8 mouse cellular contexts compared by ENCODE assay signal in genomic region chr11:120991791-120992190, GRCm38 (mm10). TPM values are rescaled to one million over a fixed set of nuclear protein-coding genes. Genes with fewer than 3 reads are reported as not detected.
DNase-seq lines count a peak whose midpoint lies in the region; ATAC-seq and TF ChIP-seq lines count a peak whose summit lies in the region.

No protein-coding gene starts in this region.

- no peaks in the 10 kb centered on the region for H3K9me3 ChIP-seq in megakaryocyte, embryonic 14.5 days
- H3K9me3 ChIP-seq in lung, postnatal 0 days (ENCODE audit: low read length): no peaks in the 10 kb centered on the region

- H3K4me2 ChIP-seq in lung, postnatal 0 days (replicated peaks; ENCODE audit: low read depth, low read length): peak overlapping the region; percentile 56

- peaks cover 63% of the 10 kb centered on the region for H3K36me3 ChIP-seq in megakaryocyte, embryonic 14.5 days (replicated peaks; ENCODE audit: low read length)
- no peaks in the 10 kb centered on the region for H3K36me3 ChIP-seq in lung, postnatal 0 days (ENCODE audit: insufficient read depth, low read length)

- no peak for TF ChIP-seq EP300 in lung, postnatal 0 days (IDR thresholded peaks at IDR 0.05)

- no peaks in the 10 kb centered on the region for H3K27me3 ChIP-seq in megakaryocyte, embryonic 14.5 days (replicated peaks)
- no peaks in the 10 kb centered on the region for H3K27me3 ChIP-seq in lung, postnatal 0 days (replicated peaks; ENCODE audit: insufficient read depth, low read length)

- no peak for TF ChIP-seq CTCF in embryonic fibroblast, embryonic 13.5 days (IDR thresholded peaks at IDR 0.05; ENCODE audit: borderline replicate concordance, insufficient read depth, low read length)
- no peak for TF ChIP-seq CTCF in lung, postnatal 0 days (IDR thresholded peaks at IDR 0.05)

- 28% methylated on average over 3 of the region's 3 CpGs for WGBS in lung, postnatal 0 days

- no peak overlapping the region for H3K27ac ChIP-seq in embryonic fibroblast, embryonic 13.5 days (ENCODE audit: insufficient read depth, low read length)
- H3K27ac ChIP-seq in lung, postnatal 0 days (ENCODE audit: low read length): peak overlapping the region; percentile 99

- no peak for ATAC-seq in megakaryocyte, adult 5-6 weeks (ENCODE audit: poor library complexity, severe bottlenecking)
- ATAC-seq in lung, postnatal 0 days: no peak

- peak overlapping the region; percentile 95 for H3K4me3 ChIP-seq in megakaryocyte, embryonic 14.5 days (replicated peaks)
- H3K4me3 ChIP-seq in embryonic fibroblast, embryonic 13.5 days (ENCODE audit: insufficient read depth, low read length): peak overlapping the region; percentile 56
- peak overlapping the region; percentile 100 for H3K4me3 ChIP-seq in lung, postnatal 0 days (ENCODE audit: low read depth, low read length)

- peak; percentile 36 for DNase-seq in heart, postnatal 4 days
- DNase-seq in lung, postnatal 0 days (ENCODE audit: low spot score): no peak
- DNase-seq in thymus, postnatal 36 days: no peak
- DNase-seq in right cerebral cortex, adult 18-20 months: no peak
- DNase-seq in spleen, postnatal 4 days (ENCODE audit: low spot score in 2 of 2): no peak

- 0 out of 2 replicates have a peak, but pooled peaks have one; percentile 21 for TF ChIP-seq POLR2A in embryonic fibroblast, embryonic 13.5 days (IDR thresholded peaks at IDR 0.05; ENCODE audit: low read depth, low read length)

- H3K4me1 ChIP-seq in megakaryocyte, embryonic 14.5 days: peaks cover 70% of the 10 kb centered on the region
- H3K4me1 ChIP-seq in embryonic fibroblast, embryonic 13.5 days (ENCODE audit: control insufficient read depth, insufficient read depth, low read length): peaks cover 13% of the 10 kb centered on the region
- H3K4me1 ChIP-seq in lung, postnatal 0 days (ENCODE audit: insufficient read depth, low read depth, low read length): peaks cover 20% of the 10 kb centered on the region

- peak overlapping the region; percentile 29; the same call in 1 of the 2 replicates for H3K9ac ChIP-seq in lung, postnatal 0 days (replicated peaks; ENCODE audit: low read depth)

RNA-seq across cellular contexts. Expression of gene Csnk1d, which starts 0.7 kb away (rescaled TPM):
- 152 and 176 TPM in 2 replicates for polyA plus RNA-seq in megakaryocyte, embryonic 14.5 days (2012; ENCODE audit: insufficient read depth, low replicate concordance)
- 56.0 and 64.8 TPM in 2 replicates for total RNA-seq in megakaryocyte, adult 5-6 weeks (2015)
- total RNA-seq in megakaryocyte, adult 5-6 weeks (2017): 67.8 and 69.7 TPM in 2 replicates
- 141 and 142 TPM in 2 replicates for polyA plus RNA-seq in embryonic fibroblast, embryonic 13.5 days (2011; ENCODE audit: insufficient read length, low read depth, missing spikeins)
- total RNA-seq in heart, postnatal 4 days (2021): 10 to 100 TPM; 84.4 to 91.9 TPM
- polyA plus RNA-seq in lung, postnatal 0 days (2015; fragmentation: Nextera tagmentation; extraction: Ambion mirVana): 83.7 and 84.4 TPM in 2 replicates

RNA-seq across cellular contexts. Expression of gene Slc16a3, which starts 43.5 kb away (rescaled TPM):
- polyA plus RNA-seq in megakaryocyte, embryonic 14.5 days (2012; ENCODE audit: insufficient read depth, low replicate concordance): 673 and 816 TPM in 2 replicates
- 21.4 and 24.6 TPM in 2 replicates for total RNA-seq in megakaryocyte, adult 5-6 weeks (2015)
- total RNA-seq in megakaryocyte, adult 5-6 weeks (2017): 35.2 and 40.7 TPM in 2 replicates
- 43.8 and 63.2 TPM in 2 replicates for polyA plus RNA-seq in embryonic fibroblast, embryonic 13.5 days (2011; ENCODE audit: insufficient read length, low read depth, missing spikeins)
- total RNA-seq in heart, postnatal 4 days (2021): 10 to 100 TPM; 13.3 to 22.8 TPM
- polyA plus RNA-seq in lung, postnatal 0 days (2015; fragmentation: Nextera tagmentation; extraction: Ambion mirVana): 10.0 and 10.4 TPM in 2 replicates

RNA-seq across cellular contexts. Expression of gene Cd7, which starts 47.4 kb away (rescaled TPM):
- 28.5 and 38.2 TPM in 2 replicates for polyA plus RNA-seq in megakaryocyte, embryonic 14.5 days (2012; ENCODE audit: insufficient read depth, low replicate concordance)
- total RNA-seq in megakaryocyte, adult 5-6 weeks (2015): 52.3 and 53.9 TPM in 2 replicates
- 14.8 and 17.3 TPM in 2 replicates for total RNA-seq in megakaryocyte, adult 5-6 weeks (2017)
- not detected in 2 replicates for polyA plus RNA-seq in embryonic fibroblast, embryonic 13.5 days (2011; ENCODE audit: insufficient read length, low read depth, missing spikeins)
- total RNA-seq in heart, postnatal 4 days (2021): under 1 TPM in 1 of 2 experiments, not detected in 1; 0.29 TPM
- 2.4 TPM in 2 replicates for polyA plus RNA-seq in lung, postnatal 0 days (2015; fragmentation: Nextera tagmentation; extraction: Ambion mirVana)

RNA-seq across cellular contexts. Expression of gene Ccdc57, which starts 59.1 kb away (rescaled TPM):
- polyA plus RNA-seq in megakaryocyte, embryonic 14.5 days (2012; ENCODE audit: insufficient read depth, low replicate concordance): 2.0 TPM in 1 of 2 replicates, not detected in the other
- total RNA-seq in megakaryocyte, adult 5-6 weeks (2015): 0.30 and 1.2 TPM in 2 replicates
- 2.1 and 2.4 TPM in 2 replicates for total RNA-seq in megakaryocyte, adult 5-6 weeks (2017)
- 0.82 and 1.9 TPM in 2 replicates for polyA plus RNA-seq in embryonic fibroblast, embryonic 13.5 days (2011; ENCODE audit: insufficient read length, low read depth, missing spikeins)
- total RNA-seq in heart, postnatal 4 days (2021): 1 to 10 TPM; 2.1 to 2.4 TPM
- 3.4 and 3.7 TPM in 2 replicates for polyA plus RNA-seq in lung, postnatal 0 days (2015; fragmentation: Nextera tagmentation; extraction: Ambion mirVana)

Comparison
In these comparisons a context has a peak if more than half of its experiments do, and no peak if none do; other contexts are left out.
1. RNA of gene Slc16a3, which starts 43.5 kb away (polyA plus RNA-seq): 673 to 816 TPM in megakaryocyte, embryonic 14.5 days; 43.8 to 63.2 TPM in embryonic fibroblast, embryonic 13.5 days and 10.0 to 10.4 TPM in lung, postnatal 0 days; every median in the first group is over 10 times any median in the second.
2. Peak in every context shown above with its lines, with median percentiles within 50 percentile points of each other: H3K4me3 ChIP-seq.